Mouse (Mus musculus) thymus, postnatal 36 days (tissue): ENCODE results near the gene Enpp7.

Experiments used
- DNase-seq, 2 experiments: peaks; one replicate each; pipeline ENCODE4 v3.0.0; 2022; ENCODE audit warnings: mixed read lengths in 2 of 2

Enpp7 gene

DNA sequence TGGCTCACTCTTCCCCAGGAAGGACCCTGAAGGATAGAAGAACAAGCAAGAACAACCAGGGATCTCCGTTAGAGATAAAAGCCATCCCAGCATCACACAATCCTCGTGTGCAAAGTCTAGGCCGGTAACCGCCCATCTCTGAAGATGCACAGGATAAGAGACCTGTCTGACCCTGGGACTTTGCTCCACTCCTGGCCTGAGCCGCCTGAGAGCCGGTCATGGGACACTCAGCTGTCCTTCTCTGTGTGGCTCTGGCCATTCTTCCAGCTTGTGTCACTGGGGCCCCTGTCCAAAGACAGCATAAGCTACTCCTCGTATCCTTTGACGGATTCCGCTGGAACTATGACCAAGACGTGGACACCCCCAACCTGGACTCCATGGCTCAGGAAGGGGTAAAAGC, at the start of gene Enpp7:
Gene Enpp7 (plus strand): TSS at position 190 of the 400 bp plus-strand sequence.
- DNase-seq: no peak

DNA sequence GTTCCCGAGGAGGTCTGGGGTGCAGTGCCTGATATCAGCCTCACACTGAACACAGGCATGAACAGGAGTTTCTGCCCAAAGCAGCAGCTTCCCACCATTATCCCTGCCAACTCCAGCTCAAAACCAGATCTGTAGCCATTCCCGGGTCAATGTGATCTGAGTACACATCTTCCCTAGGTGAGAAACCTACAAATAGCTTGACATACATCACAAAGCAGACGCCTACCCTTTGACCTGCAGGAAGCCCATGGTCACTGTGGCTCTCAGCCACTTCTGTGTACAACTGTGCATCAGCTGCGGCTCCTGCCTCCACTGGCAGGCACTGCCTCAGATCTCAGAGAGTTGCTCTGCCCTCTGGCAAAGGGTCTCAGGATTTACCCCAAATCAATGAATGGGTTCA, 48.3 kb upstream of the Enpp7 start:
- DNase-seq: no peak

DNA sequence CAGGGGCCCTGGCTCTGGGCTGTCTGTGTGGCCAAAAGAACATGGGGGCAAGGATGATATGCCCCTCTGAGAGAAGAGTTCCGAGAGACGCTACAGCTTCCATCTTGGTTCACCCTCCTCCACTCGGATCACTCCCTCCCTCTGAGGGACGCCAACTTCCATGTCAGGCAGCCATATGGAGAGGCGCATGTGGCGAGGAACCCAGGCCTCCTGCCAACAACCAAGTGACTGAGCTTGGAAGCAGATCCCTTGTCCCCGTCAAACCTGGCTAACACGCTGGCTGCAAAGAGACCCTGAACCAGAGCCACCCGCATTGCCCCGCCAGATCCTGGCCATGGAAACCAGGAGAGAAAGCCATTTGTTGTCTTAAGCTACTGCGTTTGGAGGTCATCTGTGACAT, 47.4 kb upstream of the Enpp7 start:
- no peak for DNase-seq

DNA sequence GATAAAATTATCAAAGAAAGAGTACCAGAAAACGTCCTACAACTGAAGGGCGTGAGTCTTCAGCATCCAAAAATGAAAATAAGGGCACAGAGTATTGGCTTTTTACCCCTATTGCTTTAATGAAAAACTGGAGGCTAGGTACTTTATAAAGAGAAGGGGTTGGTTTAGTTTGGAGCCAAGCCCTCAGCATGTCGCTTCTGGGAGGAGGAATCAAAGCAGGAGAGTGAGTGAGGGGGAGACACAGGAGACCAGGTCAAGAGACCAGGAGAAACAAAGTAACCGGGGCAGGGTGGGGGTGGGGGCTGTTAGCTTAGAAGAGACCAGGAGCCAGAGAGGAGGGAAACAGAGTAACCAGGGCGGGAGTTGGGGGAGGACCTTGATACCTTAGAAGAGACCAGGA, 46.7 kb upstream of the Enpp7 start:
- DNase-seq: no peak

DNA sequence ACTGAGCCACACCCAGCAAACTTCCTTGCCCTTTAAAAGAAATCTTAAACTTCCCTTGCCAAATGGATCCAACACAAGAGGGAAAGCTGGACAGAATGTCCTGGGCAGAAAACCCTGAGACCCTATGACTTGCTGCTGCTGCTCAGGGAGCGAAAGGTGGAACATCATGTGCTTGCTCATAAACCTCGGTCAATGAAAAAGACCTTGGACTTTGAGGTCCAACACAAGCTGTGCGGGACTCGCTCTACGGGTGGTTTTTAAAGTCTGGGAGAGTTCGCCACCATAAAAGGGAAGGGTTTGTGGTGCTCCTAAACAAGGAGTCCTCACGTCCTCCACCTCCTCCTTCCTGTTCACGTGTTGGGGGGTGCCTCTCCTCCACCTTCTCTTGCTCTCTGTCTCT, 42.1 kb upstream of the Enpp7 start:
- no peak for DNase-seq

- no peak for DNase-seq
Measured at GRCm38 (mm10) chr11:118955016-118955415, 33.0 kb upstream of the Enpp7 start.

DNA sequence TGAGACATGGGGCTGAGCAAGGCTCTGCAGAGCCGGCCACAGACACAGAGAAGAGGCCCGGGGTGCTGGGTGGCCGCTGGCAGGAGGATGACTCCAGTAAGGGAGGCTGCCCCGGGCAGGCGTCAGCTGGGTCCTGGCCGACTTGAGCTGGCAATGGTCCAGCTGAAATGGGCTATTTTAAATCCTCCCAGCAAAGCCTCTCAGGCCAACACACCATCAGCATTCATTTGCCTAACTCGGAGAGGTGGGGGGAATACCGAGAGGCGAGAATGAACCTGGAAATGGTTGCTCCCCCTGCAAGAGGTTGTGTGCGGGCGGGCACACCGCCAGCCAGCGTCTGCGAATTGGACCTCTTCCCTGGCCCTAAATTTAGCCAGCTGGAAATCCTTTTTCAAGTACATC, 30.9 kb upstream of the Enpp7 start:
- no peak for DNase-seq

- DNase-seq: no peak
Measured at GRCm38 (mm10) chr11:118960649-118961048, 27.3 kb upstream of the Enpp7 start.

- no peak for DNase-seq
Measured at GRCm38 (mm10) chr11:118962478-118962877, 25.5 kb upstream of the Enpp7 start.

DNA sequence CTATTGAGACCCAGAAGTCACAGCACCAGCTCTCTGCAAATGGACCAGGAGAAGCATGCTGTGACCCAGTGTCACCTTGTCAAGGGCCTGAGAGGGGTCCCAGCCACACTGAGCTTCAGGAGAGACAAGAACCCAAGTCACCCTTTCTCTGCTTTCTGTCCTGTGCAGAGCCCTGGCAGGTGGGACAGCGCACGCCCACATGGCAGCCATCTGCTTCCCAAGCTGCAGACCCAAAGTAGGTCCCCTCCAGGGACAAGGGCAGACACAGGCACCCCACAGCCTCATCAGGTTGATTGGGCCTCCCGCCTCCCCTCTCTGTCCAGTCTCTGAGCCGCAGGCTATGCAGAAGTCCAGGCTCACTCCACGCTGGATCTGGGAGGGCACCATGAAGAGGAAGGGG, 24.1 kb upstream of the Enpp7 start:
- no peak for DNase-seq

DNA sequence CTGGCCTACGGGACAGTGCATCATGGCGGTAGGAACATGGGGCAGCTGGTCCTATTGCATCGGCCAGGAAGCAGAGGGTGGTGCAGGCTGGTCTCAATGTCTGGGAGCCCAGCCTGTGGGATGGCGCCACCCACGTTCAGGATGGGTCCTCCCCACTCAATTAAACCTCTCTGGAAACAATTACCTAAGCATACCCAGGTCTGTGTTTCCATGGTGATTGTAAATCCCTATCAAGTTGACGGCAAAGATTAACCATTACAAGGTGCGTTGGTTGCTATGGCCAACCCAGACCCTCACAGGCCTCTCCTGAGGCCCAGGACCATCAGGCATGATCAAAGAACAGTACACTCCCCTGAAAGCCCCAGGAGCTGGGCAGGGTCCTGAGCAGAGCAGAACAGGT, 22.9 kb upstream of the Enpp7 start:
- DNase-seq: no peak

GRCm38 (mm10) chr11:118971470-118972034, 16.4 kb upstream of the Enpp7 start:
- peak; percentile 54 to 57 for DNase-seq

GRCm38 (mm10) chr11:118972431-118973377, 15.3 kb upstream of the Enpp7 start:
- no peak for DNase-seq

DNA sequence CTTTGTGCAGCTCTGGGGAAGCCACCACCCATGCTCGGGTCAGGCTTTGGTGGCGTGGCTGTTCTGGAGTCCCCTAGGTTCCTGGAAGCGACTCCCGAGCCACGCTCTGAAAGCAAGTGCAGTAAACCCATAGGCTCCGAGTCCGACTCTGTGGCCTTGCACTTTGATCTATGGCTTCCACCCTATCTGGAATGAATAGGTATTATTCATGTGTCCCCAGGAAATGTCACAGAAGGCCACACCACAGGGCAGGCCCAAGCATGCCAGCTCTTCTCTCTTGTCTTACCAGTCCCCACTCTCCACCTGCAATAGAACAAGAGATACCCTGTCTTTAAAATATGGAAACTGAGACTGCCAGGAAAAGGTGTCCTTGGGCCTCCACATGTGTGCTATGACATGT, 13.6 kb upstream of the Enpp7 start:
- DNase-seq: no peak

DNA sequence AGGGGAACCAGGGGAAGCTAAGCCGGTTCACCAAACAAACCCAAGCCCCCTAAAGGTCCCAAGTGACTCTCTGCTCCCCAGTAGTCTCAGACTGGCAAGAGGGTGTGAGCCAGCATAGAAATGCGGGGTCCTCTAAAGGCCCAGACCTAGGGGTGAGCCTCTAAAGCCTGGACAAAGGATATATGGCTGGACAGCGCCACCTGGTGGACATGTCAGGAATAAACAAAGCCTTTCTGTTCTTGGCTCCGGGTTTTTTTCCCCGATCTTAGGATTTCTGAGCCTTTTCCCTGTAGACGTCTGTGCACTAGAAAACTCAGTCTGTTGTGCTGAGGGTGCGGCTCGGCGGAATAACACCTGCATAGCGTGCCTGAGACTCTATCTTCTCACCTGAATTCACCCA, 12.6 kb upstream of the Enpp7 start:
- DNase-seq: peak; percentile 29 to 40

DNA sequence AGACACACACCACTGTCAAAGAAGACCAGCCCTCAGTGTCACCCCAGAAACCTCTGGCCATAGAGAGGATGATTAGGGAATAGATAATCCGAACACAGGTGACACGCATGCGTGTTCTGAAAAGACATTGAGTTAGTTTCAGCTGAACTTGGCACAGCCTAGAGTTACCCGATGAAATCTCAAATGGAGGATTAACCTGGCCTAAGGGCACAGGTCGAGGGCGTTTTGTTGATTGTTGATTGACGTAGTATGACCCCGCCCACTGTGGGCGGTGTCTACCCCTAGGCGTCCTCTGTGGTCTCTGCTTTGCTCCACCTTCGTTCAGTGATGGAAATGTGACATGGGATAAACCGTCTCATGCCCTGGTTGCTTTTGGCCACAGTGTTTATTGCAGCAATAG, 12.1 kb upstream of the Enpp7 start:
- peak; percentile 26 to 42 for DNase-seq

- no peak for DNase-seq
Measured at GRCm38 (mm10) chr11:118980388-118980787, 7.6 kb upstream of the Enpp7 start.

DNA sequence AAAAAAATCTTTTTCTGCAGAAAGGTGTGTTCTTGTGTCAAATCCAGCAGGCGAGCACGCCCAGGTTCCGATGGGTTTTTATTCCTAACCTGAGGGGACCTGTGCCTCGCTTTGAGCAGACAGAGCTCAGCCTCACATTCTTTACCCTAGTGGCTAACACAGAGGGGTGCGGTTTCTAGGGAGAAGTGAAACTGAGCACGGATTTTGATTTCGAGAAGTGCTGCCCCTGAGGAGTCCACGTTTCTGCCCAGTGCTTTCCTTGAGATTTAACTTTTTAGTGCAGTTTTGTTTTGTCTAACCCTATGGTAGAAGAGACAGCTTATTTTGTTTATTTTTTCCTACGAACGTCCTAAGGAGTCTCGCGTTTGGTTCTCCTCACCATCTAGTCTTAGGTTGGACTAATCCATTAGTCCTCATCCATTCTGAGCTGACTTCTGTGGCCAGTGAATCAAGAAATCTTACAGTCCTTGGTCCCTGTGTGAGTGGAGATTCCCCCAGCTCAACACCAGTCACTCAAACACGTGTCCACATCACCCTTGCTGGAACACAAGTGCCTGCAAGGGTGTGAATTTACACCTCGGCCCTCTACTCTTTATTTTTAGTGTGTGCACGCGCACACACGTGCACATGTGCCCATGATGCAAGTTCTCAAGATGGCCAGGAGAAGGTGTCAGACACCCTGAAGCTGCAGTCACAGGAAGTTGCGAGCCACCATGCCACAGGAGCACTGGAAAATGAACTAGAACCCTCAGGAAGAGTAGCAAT, 6.8 kb upstream of the Enpp7 start:
- DNase-seq: no peak

DNA sequence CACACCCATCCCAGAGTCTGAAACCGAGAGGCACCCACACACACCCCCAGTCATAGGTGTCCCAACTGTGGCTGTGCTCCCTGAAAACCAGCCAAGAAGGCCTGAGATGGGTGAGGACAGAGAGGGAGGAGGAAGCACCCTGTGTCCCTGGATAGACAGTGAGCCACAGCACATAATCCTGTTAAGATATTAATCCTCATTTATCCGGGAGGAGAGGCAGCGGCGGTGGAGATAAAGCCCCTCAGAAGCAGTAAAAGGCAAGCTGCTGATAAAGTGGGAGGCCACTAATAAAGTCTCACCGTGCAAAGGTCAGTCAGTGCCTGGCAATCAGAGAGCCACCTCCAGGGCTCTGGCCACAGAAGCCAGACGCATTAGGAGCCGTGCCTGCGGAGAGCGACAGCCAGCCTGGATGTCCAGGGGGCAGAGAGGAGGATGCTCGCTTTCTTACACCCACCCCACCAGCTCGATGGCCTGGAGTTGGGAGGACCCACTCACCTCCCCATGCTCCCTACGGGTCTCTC, 5.3 kb upstream of the Enpp7 start:
- DNase-seq: no peak

- no peak for DNase-seq
Measured at GRCm38 (mm10) chr11:118985571-118985970, 2.4 kb upstream of the Enpp7 start.

- DNase-seq: peak; percentile 83 to 86
Measured at GRCm38 (mm10) chr11:118992781-118993180, 4.8 kb downstream of the Enpp7 start.

DNA sequence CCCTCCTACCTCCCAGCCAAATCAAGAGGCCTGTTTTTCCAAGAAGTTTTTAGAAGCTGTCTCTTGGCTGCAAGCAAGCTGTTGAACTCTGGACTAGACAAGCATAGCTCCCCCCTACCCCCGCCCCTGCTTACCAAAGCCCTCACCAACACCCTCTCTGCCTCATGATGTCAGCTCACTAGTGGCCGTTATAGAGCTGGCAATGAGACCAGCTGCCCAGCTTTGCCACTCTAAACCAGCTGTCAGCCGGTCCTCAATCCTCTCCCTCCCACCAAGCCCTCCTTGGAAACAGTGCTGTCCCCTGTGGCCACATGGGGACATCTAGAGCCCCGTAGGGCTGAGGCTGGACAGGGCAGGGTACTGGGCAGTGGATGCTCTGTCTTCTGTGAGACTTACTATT, 7.5 kb downstream of the Enpp7 start:
- DNase-seq: no peak

GRCm38 (mm10) chr11:118997182-118997581, 9.2 kb downstream of the Enpp7 start:
- no peak for DNase-seq
